Mouse (Mus musculus): ENCODE data around the gene Lin28a. TPM values are rescaled to one million over a fixed set of nuclear protein-coding genes. Genes with fewer than 3 reads are reported as not detected.

Gene Lin28a
- polyA plus RNA-seq, 1 experiment, result 0.16 TPM

DNA sequence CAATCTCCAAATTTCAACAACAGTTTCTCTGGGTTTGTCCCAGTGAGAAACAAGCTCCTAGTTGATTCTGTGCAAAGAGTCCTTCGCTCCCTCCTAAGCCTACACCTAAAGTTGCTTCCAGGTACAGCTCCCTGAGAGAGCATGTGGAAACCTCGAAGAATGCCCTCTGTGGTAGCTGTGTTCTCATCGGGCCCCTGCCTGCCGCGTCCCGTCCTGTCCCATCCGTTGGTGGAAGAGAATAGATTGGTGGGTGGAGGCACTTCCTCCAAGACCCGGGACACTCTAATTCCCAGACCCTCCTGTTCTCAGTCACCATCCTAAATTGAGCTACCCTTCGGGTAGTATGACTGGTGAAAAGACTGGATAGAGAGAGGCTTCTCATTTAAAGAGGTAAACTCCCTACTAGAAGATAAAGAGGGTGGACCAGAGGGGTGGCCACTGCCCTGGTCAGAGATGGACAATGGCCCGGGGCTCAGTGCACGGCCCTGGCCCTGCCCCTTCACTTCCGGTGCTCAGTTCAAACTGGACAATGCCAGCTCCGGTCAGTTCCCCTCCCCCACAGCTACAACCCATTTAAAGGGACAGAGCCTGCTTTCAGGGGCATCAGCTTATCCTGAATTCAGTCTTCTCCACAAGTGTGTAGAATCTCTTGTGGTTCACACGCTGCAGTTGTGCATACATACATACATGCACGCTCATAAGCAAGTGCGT lies 1.2 kb upstream of the Lin28a start:
- TF ChIP-seq REST (IDR thresholded peaks at IDR 0.05; ENCODE audit: insufficient read depth, insufficient read length) (no peak), TCF3 (IDR thresholded peaks at IDR 0.05; ENCODE audit: insufficient read length, low read depth) (no peak), USF1 (IDR thresholded peaks at IDR 0.05; ENCODE audit: low read depth) (no peak), E2F4 (IDR thresholded peaks at IDR 0.05; ENCODE audit: insufficient read depth) (no peak), SRF (IDR thresholded peaks at IDR 0.05; ENCODE audit: control insufficient read depth, insufficient read length, low read depth) (no peak), POLR2A (IDR thresholded peaks at IDR 0.05; ENCODE audit: insufficient read length, low read depth) (no peak), TCF12 (IDR thresholded peaks at IDR 0.05; ENCODE audit: insufficient read depth, poor library complexity, severe bottlenecking) (no peak), POLR2AphosphoS2 (IDR thresholded peaks at IDR 0.05; ENCODE audit: insufficient read length, low read depth) (no peak), MYOG (IDR thresholded peaks at IDR 0.05; ENCODE audit: control insufficient read depth in 1 of 3, insufficient read depth in 1 of 3, insufficient read length in 2 of 3, low read depth in 2 of 3) (no peak), CEBPB (IDR thresholded peaks at IDR 0.05; ENCODE audit: insufficient read depth, poor library complexity, severe bottlenecking) (no peak), MYOD1 (IDR thresholded peaks at IDR 0.05; ENCODE audit: control insufficient read depth in 1 of 3, insufficient read length in 2 of 3, low read depth in 2 of 3) (no peak), MAX (IDR thresholded peaks at IDR 0.05; ENCODE audit: low read depth) (no peak)
- Histone ChIP-seq H3K4me2 (ENCODE audit: low read depth) (no peak overlapping the region), H3K79me2 (ENCODE audit: control insufficient read depth, insufficient read depth) (no peaks in the 10 kb centered on the region), H3K36me3 (ENCODE audit: control insufficient read depth, insufficient read depth) (no peaks in the 10 kb centered on the region), H3K4me3 (no peak overlapping the region), H3ac (ENCODE audit: control insufficient read depth, insufficient read length) (no peak overlapping the region), H3K27me3 (ENCODE audit: control insufficient read depth, insufficient read depth, insufficient read length) (peaks cover 37% of the 10 kb centered on the region)

DNA sequence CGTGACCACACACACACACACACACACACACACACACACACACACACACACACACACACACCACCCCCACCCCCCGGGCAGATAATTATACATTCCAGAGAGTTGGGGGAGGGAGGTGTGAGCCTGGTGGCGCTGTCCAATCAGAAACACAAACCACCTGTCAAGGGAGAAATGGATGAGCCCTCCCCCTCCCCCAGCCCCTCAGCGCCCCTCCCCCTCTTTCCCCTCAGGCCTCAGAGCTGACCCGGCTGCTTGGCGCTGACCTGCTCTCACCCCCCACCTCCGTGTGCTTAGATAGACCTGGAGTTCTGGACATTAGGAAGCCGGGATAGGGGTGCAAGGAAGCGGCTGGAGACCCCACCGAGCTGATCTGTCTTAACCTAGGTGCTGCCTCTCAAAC lies 569 bp upstream of the Lin28a start:
- H3ac ChIP-seq (ENCODE audit: control insufficient read depth, insufficient read length), result no peak overlapping the region
- H3K4me2 ChIP-seq (ENCODE audit: low read depth), result no peak overlapping the region
- TF ChIP-seq MYOD1 (IDR thresholded peaks at IDR 0.05; ENCODE audit: control insufficient read depth in 1 of 3, insufficient read length in 2 of 3, low read depth in 2 of 3), result no peak
- H3K36me3 ChIP-seq (ENCODE audit: control insufficient read depth, insufficient read depth), result no peaks in the 10 kb centered on the region
- H3K79me2 ChIP-seq (ENCODE audit: control insufficient read depth, insufficient read depth), result no peaks in the 10 kb centered on the region
- peaks cover 37% of the 10 kb centered on the region for H3K27me3 ChIP-seq (ENCODE audit: control insufficient read depth, insufficient read depth, insufficient read length)
- H3K4me3 ChIP-seq, result no peak overlapping the region

DNA sequence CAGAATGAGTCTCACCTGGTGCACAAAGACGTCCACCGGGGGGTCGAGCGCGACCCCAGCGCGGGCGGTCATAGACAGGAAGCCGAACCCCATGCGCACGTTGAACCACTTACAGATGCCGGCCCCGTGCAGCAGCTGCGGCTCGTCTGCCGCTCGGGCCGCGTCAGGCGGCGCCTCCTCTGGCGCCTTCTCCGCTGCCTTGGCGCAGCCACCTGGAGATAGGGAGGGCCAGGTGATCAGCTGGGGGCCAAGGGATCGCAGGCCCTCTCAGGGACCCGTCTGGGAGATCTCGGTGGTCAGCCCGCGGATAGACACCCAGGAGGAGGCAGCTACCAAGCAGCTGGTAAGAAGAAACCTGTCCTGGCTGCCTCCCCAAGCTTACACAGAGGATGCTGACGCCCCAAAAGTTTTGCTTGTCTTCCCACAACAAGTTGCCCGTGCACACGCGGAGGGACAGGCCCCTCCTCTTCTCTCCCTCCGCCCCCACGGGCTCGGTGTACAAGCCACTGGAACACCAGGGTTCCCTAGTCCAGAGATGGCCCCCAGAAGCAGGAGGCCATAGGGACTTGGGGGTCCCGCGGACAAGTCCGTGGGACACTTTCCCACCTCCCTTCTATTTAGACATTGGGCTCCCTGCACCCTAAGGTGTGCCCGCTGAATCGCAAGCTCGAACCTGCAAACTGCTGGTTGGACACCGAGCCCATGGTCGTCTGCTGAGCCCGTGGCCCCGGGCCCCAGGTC lies 433 bp downstream of the Lin28a start:
- H3K79me2 ChIP-seq (ENCODE audit: control insufficient read depth, insufficient read depth), result no peaks in the 10 kb centered on the region
- H3K4me2 ChIP-seq (ENCODE audit: low read depth), result no peak overlapping the region
- peaks cover 31% of the 10 kb centered on the region for H3K27me3 ChIP-seq (ENCODE audit: control insufficient read depth, insufficient read depth, insufficient read length)
- no peak for TF ChIP-seq TCF3 (IDR thresholded peaks at IDR 0.05; ENCODE audit: insufficient read length, low read depth)
- no peak for TF ChIP-seq SRF (IDR thresholded peaks at IDR 0.05; ENCODE audit: control insufficient read depth, insufficient read length, low read depth)
- no peak for TF ChIP-seq REST (IDR thresholded peaks at IDR 0.05; ENCODE audit: insufficient read depth, insufficient read length)
- no peak for TF ChIP-seq TCF12 (IDR thresholded peaks at IDR 0.05; ENCODE audit: insufficient read depth, poor library complexity, severe bottlenecking)
- no peak for TF ChIP-seq USF1 (IDR thresholded peaks at IDR 0.05; ENCODE audit: low read depth)
- TF ChIP-seq MYOG (IDR thresholded peaks at IDR 0.05; ENCODE audit: control insufficient read depth in 1 of 3, insufficient read depth in 1 of 3, insufficient read length in 2 of 3, low read depth in 2 of 3), result no peak
- no peak for TF ChIP-seq E2F4 (IDR thresholded peaks at IDR 0.05; ENCODE audit: insufficient read depth)
- no peak for TF ChIP-seq MAX (IDR thresholded peaks at IDR 0.05; ENCODE audit: low read depth)
- no peak for TF ChIP-seq POLR2AphosphoS2 (IDR thresholded peaks at IDR 0.05; ENCODE audit: insufficient read length, low read depth)
- no peak for TF ChIP-seq MYOD1 (IDR thresholded peaks at IDR 0.05; ENCODE audit: control insufficient read depth in 1 of 3, insufficient read length in 2 of 3, low read depth in 2 of 3)
- no peak for TF ChIP-seq CEBPB (IDR thresholded peaks at IDR 0.05; ENCODE audit: insufficient read depth, poor library complexity, severe bottlenecking)
- no peak for TF ChIP-seq POLR2A (IDR thresholded peaks at IDR 0.05; ENCODE audit: insufficient read length, low read depth)
- H3K4me3 ChIP-seq, result no peak overlapping the region
- no peak overlapping the region for H3ac ChIP-seq (ENCODE audit: control insufficient read depth, insufficient read length)
- no peaks in the 10 kb centered on the region for H3K36me3 ChIP-seq (ENCODE audit: control insufficient read depth, insufficient read depth)

DNA sequence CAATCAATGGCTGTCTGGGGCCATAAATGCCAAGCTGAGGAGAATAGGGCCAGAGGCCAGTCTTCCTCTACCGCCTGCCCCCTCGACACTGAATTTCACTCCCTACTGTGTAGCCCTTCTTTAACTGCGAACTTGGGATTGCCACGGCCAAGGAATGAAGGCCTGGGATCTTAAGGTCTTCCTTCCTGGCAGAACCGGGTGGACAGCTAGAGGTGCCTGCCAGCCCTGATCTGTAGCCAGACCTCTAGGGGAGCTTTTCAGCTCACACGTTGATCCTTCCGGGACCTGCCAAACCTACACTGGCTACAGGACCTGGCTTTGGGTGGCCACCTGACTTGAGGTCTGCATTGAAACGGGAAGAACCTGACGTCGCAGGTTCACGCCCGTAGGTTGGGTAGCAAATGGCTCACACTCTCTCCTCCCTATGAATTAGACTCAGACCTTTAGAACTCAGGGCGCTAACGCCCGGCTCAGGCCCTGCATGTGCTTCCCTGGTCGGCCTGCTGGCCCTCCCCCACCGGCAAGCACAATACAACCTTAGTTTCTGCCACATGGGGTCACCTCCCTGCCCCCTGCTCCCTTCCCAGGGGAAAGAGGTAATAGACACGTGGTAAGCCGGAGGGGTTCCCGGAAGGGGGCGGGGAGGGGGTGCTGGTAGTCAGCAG lies 1.3 kb downstream of the Lin28a start:
- Histone ChIP-seq H3K4me2 (ENCODE audit: low read depth) (no peak overlapping the region), H3K79me2 (ENCODE audit: control insufficient read depth, insufficient read depth) (no peaks in the 10 kb centered on the region), H3ac (ENCODE audit: control insufficient read depth, insufficient read length) (no peak overlapping the region), H3K36me3 (ENCODE audit: control insufficient read depth, insufficient read depth) (no peaks in the 10 kb centered on the region), H3K4me3 (no peak overlapping the region), H3K27me3 (ENCODE audit: control insufficient read depth, insufficient read depth, insufficient read length) (peaks cover 31% of the 10 kb centered on the region)
- TF ChIP-seq USF1 (IDR thresholded peaks at IDR 0.05; ENCODE audit: low read depth) (no peak), MYOG (IDR thresholded peaks at IDR 0.05; ENCODE audit: control insufficient read depth in 1 of 3, insufficient read depth in 1 of 3, insufficient read length in 2 of 3, low read depth in 2 of 3) (no peak), MAX (IDR thresholded peaks at IDR 0.05; ENCODE audit: low read depth) (no peak), POLR2A (IDR thresholded peaks at IDR 0.05; ENCODE audit: insufficient read length, low read depth) (no peak), SRF (IDR thresholded peaks at IDR 0.05; ENCODE audit: control insufficient read depth, insufficient read length, low read depth) (no peak), TCF3 (IDR thresholded peaks at IDR 0.05; ENCODE audit: insufficient read length, low read depth) (no peak), POLR2AphosphoS2 (IDR thresholded peaks at IDR 0.05; ENCODE audit: insufficient read length, low read depth) (no peak), CEBPB (IDR thresholded peaks at IDR 0.05; ENCODE audit: insufficient read depth, poor library complexity, severe bottlenecking) (no peak), E2F4 (IDR thresholded peaks at IDR 0.05; ENCODE audit: insufficient read depth) (no peak), TCF12 (IDR thresholded peaks at IDR 0.05; ENCODE audit: insufficient read depth, poor library complexity, severe bottlenecking) (no peak), MYOD1 (IDR thresholded peaks at IDR 0.05; ENCODE audit: control insufficient read depth in 1 of 3, insufficient read length in 2 of 3, low read depth in 2 of 3) (no peak), REST (IDR thresholded peaks at IDR 0.05; ENCODE audit: insufficient read depth, insufficient read length) (no peak)

Measured in myocyte (in vitro differentiated cells).